Mouse (Mus musculus) heart, adult 2 months (tissue): Measurements from ENCODE around the gene Zfp933.

Experiments used
- CTCF ChIP-seq: fragments of 200-600 bp; IDR thresholded peaks from 2 replicates; pipeline ENCODE4 v1.8.1; 2022; ENCODE audit warnings: antibody characterized with exemption, mild to moderate bottlenecking, moderate library complexity
- EP300 ChIP-seq: fragments of 200-500 bp; IDR thresholded peaks from 2 replicates; pipeline ENCODE4 v1.6.1; 2011; ENCODE audit warnings: low read depth, low read length, control low read depth; ENCODE audit not compliant: insufficient read depth
- POLR2A ChIP-seq: fragments of 200-500 bp; IDR thresholded peaks from 2 replicates; pipeline ENCODE4 v1.6.1; 2011; ENCODE audit warnings: mild to moderate bottlenecking, low read depth, low read length, control low read depth; ENCODE audit not compliant: insufficient read depth

GRCm38 (mm10) chr4:147862051-147862450 is 13.9 kb upstream of the Zfp933 start:
- TF ChIP-seq CTCF = no peak
- TF ChIP-seq POLR2A = no peak
- no peak for TF ChIP-seq EP300
